Mouse (Mus musculus) heart, postnatal 10 days (tissue): ENCODE data around the gene Haus4. TPM values are rescaled to one million over a fixed set of nuclear protein-coding genes. Genes with fewer than 3 reads are reported as not detected.

Source experiments
- DNase-seq, 2 experiments: peaks; one replicate each; pipeline ENCODE4 v3.0.0; 2021
- intact Hi-C: fragments of 180-260 bp; cut with DNase I; formaldehyde crosslinking; loops from one replicate; pipeline ENCODE4 v1.15.1; 2025
- total RNA-seq, 2 experiments: library from RNA; stranded (reverse); gene quantifications; 2 replicates each; pipeline ENCODE4 v1.2.3; 2021

Gene Haus4
- total RNA-seq, 2 experiments from 2014 or later = 15.0 to 15.8 TPM

DNA sequence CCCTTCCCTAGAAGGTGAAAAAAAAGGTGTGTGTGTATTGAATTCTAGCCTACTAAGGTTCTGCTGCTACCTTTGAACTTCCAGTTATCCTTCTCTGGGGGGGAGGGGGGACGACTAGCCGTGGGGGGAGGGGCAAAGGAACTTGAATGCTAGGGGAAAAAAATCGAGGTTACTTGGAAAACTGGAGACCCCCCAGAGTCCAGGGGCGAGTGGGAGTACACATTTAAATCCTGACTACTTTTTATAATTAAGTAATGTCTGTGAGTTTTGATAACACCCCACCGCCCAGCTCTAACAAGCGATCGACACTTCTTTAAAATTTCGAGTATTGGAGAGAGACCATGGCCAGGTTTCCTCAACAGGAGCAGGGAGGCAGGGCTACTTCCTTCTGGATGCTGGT lies 20.6 kb upstream of the Haus4 start:
- intact Hi-C loops = loop anchor here (5.0 kb wide), 1 partner anchor 48 kb away; no protein-coding TSS in a partner anchor
- DNase-seq = no peak

DNA sequence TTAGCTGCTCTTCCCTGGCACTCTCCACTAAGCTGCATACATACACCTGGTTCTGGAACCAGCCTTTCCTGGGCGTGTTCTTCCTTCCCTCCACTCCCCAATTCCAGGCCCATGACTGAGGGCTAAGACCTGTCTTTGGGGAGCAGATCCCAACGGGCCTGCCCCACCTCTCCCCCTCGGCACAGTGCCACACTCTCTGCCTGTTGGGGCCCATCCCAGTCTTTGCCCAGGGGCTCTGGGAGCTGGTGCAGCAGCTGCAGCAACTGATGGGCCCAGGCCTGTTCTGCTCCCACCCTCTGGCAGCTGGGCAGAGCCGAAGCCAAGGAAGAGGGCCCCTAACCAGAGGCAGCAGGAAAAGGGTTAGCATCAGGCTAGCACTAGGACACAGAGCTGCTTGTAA lies 19.8 kb upstream of the Haus4 start:
- intact Hi-C loops = no loop called here
- DNase-seq = no peak

DNA sequence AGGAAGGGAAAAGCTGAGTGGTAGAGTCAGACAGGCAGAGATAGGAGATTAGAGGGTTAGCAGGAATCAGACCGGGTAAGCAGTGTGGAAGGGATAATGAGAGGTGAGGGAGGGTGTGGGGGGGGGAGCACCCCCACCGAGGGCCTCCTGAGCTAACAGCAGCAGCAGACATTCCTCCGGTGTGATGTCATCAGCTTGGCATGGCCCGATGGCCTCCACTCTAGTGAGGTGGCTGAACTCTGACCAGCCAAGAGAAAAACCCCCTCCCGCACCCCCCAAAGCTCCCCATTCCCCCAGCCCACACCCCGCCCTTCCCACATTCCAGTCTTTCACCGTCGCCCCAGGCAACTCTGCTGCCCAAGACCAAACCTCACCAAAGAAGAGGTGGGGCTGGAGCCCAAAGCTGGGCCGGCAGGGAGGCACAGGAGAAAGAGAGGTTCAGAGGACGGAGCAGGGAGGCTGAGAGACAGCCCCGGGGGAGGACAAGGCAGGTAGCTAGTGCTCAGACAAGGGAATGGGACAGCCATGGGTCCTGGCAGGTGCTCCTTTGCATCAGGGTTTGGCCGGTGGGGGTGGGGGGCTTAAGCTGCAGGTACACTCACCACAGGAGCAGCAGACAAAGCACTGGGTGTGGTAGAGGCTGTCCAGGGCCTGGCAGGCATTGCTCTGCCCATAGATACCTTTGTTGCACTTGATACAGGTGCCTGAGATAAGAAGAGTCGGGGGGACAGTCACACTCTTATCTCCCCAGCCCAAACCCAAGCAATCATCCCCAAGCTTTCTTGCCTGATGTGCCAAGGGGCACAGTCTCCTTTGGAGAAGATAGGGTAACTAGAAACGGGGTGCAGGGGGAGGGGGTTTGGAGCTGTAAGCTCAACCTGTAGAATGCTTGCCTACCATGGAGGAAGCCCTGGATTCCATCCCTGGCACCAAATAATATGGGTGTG lies 18.6 kb upstream of the Haus4 start:
- intact Hi-C loops = no loop called here
- peak; percentile 66 to 68 for DNase-seq

DNA sequence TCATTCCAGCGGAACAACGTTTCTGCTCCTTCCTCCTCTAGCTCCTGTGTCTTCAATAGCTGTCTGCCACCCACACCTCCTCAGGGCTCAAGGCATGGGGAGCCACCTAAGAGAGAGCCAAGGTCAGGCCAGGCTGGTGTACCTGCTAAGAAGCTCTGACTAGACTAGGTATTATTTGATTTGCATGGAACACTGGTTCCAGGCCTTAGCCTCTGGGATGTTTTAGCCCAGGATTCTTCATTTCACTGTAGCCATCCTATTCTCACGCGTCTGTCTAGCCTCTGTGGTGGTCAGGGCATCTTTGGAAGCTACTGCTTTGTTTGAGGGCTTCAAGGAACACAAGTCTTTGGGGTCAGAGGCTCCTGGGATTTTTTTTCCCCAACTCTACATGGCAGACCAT lies 17.7 kb upstream of the Haus4 start:
- intact Hi-C loops = no loop called here
- DNase-seq = no peak

- intact Hi-C loops = loop anchor here (1.0 kb wide), 1 partner anchor 72 kb away; the partner anchor contains the start of gene Cdh24
- DNase-seq = peak in 1 of 2 experiments; percentile 33
These were observed 15.3 kb upstream of the Haus4 start for GRCm38 (mm10) chr14:54569451-54570392.

DNA sequence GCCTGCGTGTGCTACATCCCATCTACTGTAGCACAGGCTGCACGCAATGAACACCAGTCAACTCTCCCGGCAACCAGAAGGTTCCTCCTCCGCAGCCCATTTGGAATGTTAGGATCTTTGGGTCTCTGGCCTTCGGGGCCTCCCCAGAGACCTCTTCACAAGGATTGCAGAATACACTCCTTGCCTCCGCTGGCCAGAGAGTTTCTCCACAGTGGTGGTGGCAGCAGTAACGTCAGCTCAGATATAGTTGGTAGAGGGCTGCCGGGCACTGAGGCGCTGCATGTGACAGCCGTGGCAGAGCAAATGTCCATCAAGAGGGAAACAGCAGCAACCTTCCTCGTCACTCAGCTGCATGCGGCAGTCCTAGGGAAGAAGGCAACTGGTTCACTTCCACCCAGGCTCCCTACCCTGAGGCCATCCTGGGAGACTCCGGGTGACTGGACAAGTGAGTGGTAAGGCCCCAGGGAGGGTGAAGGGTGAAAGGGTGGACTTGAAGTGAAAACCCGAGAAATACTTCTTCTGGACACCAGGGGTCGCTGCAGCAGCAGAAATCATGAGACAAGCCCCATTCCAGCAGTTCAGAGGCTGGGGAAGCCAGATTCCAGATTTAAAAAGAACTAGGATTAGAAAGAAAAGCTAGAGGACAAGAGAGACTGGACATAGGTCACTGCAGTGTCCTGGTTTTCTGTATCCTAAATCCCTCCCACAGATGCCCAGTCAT lies 14.4 kb upstream of the Haus4 start:
- intact Hi-C loops = loop anchor here (1.0 kb wide), 1 partner anchor 72 kb away; the partner anchor contains the start of gene Cdh24
- peak; percentile 82 to 88 for DNase-seq

- DNase-seq = no peak
- intact Hi-C loops = no loop called here
These were observed 6.3 kb upstream of the Haus4 start for GRCm38 (mm10) chr14:54560527-54561242.

DNA sequence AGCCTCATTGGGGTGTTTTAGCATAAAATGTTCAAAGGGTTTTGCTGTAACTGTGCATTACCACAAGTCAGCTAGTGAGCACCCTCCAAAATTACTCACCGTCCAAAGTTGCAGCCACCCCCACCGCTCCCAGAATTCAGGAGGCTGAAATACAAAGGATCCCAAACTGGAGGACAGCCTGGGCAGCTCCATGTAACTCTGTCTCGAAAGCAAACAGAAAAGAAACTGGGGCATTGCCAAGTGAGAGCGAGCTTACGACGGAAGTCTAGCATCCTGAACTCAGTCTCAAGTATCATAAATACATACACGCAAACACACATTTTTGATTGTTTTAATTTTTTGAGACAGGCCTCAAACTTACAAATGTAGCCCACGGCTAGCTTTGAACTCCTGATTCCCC lies 2.9 kb upstream of the Haus4 start:
- intact Hi-C loops = no loop called here
- no peak for DNase-seq

- DNase-seq = no peak
- intact Hi-C loops = no loop called here
These were observed 902 bp downstream of the Haus4 start for GRCm38 (mm10) chr14:54553454-54553974.

DNA sequence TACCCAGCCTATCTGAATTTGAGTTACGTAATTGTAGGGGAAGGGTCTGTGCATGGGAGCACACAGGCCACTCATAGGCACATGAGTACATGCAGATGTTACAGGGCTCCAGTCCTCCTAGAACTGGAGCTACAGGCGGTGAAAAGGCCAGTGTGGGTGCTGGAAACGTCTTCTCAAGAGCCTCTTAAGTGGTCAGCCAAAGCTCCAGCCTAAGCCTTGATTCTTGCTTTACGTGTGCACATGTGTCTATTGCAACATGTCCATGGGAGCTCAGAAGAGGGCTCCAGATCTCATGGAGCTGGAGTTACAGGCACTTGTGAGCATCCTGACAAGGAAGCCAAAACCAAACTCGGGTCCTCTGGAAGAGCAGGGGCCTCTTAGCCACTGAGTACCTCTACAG lies 9.7 kb downstream of the Haus4 start:
- no peak for DNase-seq
- intact Hi-C loops = no loop called here

DNA sequence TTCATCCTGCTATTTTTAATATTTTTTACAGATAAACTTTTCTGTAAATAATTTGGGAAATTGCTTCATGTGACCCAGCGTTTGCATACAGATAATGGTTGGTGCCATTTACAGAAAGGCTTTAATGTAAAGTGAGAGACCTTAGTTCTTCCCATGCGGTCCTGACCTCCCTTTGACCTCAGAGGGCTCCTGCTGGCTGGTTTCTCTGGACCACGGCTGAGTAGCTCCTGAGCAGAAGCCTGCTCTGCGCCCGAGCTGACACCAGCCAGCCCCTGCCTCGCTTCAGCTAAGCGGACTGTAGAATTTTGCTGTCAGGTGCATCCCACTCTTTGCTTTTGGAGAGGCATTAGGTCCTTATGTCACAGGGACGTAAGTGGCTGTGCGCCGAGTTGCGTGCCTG lies 13.6 kb downstream of the Haus4 start:
- intact Hi-C loops = no loop called here

GRCm38 (mm10) chr14:54538580-54538979 lies 15.8 kb downstream of the Haus4 start:
- intact Hi-C loops = no loop called here
- no peak for DNase-seq

More for the DNA sequence above, 13.6 kb downstream of the Haus4 start:
- DNase-seq = no peak

DNA sequence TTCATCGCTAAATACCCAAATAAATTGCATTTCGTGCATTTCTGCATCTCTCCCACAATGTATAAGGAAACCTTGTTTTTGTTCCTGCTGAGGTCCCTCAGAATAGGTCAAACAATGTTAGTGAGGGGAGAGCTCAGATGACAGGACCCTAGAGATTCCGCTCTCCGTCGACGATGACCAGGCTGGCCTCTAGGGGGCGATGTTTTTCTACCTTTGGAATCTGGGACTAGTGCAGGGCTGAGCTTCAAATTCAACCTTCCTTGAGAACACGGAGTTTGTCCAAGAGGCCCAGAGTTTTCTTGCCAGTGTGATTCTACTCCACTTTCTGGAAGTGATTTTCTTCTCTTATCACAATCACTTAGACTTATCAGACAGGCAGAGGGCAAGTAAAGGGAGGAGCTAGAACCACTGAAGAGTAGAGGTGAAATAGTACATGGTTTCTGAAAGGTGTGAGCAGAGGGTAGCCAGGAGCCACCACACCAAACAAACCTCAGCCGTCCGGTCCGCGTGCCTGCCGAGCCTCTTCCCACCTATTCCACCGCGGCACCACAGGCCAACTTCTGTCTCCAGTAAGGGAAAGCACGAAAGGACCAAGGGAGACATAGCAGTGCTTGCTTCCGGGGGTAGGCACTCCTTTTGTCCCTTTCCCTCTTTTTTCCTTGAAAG lies 25.8 kb downstream of the Haus4 start:
- intact Hi-C loops = loop anchor here (5.0 kb wide), 1 partner anchor 49 kb away; the partner anchor contains the start of gene Ajuba

GRCm38 (mm10) chr14:54528007-54528393 lies 26.4 kb downstream of the Haus4 start:
- intact Hi-C loops = loop anchor here (5.0 kb wide), 1 partner anchor 49 kb away; the partner anchor contains the start of gene Ajuba
- DNase-seq = no peak

More for the DNA sequence above, 25.8 kb downstream of the Haus4 start:
- peak; percentile 86 to 93 for DNase-seq

- intact Hi-C loops = loop anchor here (5.0 kb wide), 1 partner anchor 50 kb away; the partner anchor contains the start of gene Ajuba
- peak; percentile 29 to 55 for DNase-seq
These were observed 27.0 kb downstream of the Haus4 start for GRCm38 (mm10) chr14:54527227-54528006.

- DNase-seq = no peak
- intact Hi-C loops = no loop called here
These were observed 30.8 kb downstream of the Haus4 start for GRCm38 (mm10) chr14:54523600-54523999.

- DNase-seq = peak in 1 of 2 experiments; percentile 17
- intact Hi-C loops = no loop called here
These were observed 37.6 kb downstream of the Haus4 start for GRCm38 (mm10) chr14:54516710-54517310.
